Mouse (Mus musculus): ENCODE measurements around the gene Tiam1.
"Not testable (repeated sequence)": the region's sequence is repeated elsewhere in the genome, so short reads cannot be mapped to it uniquely, and the experiment has no call there.

The Tiam1 gene

GRCm38 (mm10) chr16:90103726-90104125, 39.8 kb downstream of the Tiam1 start:
- no peak for DNase-seq

- no peak for DNase-seq
Observed at GRCm38 (mm10) chr16:90102596-90102995, 41.0 kb downstream of the Tiam1 start.

- peak; percentile 42 for DNase-seq
Observed at GRCm38 (mm10) chr16:90098191-90098605, 45.4 kb downstream of the Tiam1 start.

- DNase-seq, result no peak
Observed at GRCm38 (mm10) chr16:90097769-90098168, 45.8 kb downstream of the Tiam1 start.

- no peak for DNase-seq
Observed at GRCm38 (mm10) chr16:90096011-90096410, 47.6 kb downstream of the Tiam1 start.

GRCm38 (mm10) chr16:90093015-90093414, 50.6 kb downstream of the Tiam1 start:
- no peak for DNase-seq

- no peak for DNase-seq
Observed at GRCm38 (mm10) chr16:90091906-90092305, 51.7 kb downstream of the Tiam1 start.

GRCm38 (mm10) chr16:90091112-90091720, 52.4 kb downstream of the Tiam1 start:
- no peak for DNase-seq

GRCm38 (mm10) chr16:90090368-90090767, 53.2 kb downstream of the Tiam1 start:
- no peak for DNase-seq

- no peak for DNase-seq
Observed at GRCm38 (mm10) chr16:90087256-90087655, 56.3 kb downstream of the Tiam1 start.

GRCm38 (mm10) chr16:90086111-90086510, 57.5 kb downstream of the Tiam1 start:
- DNase-seq, result no peak

GRCm38 (mm10) chr16:90085580-90085979, 58.0 kb downstream of the Tiam1 start:
- DNase-seq, result no peak

- DNase-seq, result no peak
Observed at GRCm38 (mm10) chr16:90081125-90081524, 62.4 kb downstream of the Tiam1 start.

- no peak for DNase-seq
Observed at GRCm38 (mm10) chr16:90078806-90079381, 64.7 kb downstream of the Tiam1 start.

GRCm38 (mm10) chr16:90073510-90073909, 70.1 kb downstream of the Tiam1 start:
- peak; percentile 70 for DNase-seq

GRCm38 (mm10) chr16:90072651-90073050, 70.9 kb downstream of the Tiam1 start:
- DNase-seq, result peak; percentile 68

GRCm38 (mm10) chr16:90071125-90071524, 72.4 kb downstream of the Tiam1 start:
- DNase-seq, result not testable (repeated sequence)

- DNase-seq, result no peak
Observed at GRCm38 (mm10) chr16:90070104-90070503, 73.5 kb downstream of the Tiam1 start.

GRCm38 (mm10) chr16:90069197-90069596, 74.4 kb downstream of the Tiam1 start:
- DNase-seq, result no peak

GRCm38 (mm10) chr16:90052905-90053519, 90.6 kb downstream of the Tiam1 start:
- peak; percentile 26 for DNase-seq

- DNase-seq, result peak; percentile 14
Observed at GRCm38 (mm10) chr16:90052409-90052808, 91.2 kb downstream of the Tiam1 start.

- DNase-seq, result no peak
Observed at GRCm38 (mm10) chr16:90051051-90051450, 92.5 kb downstream of the Tiam1 start.

GRCm38 (mm10) chr16:90047841-90048240, 95.7 kb downstream of the Tiam1 start:
- DNase-seq, result no peak

- peak; percentile 64 for DNase-seq
Observed at GRCm38 (mm10) chr16:90046494-90047158, 96.9 kb downstream of the Tiam1 start.
